Mouse (Mus musculus) liver, adult (tissue): ENCODE results near the gene Sarnp.

Source experiments
- GATA4 ChIP-seq: IDR thresholded peaks from 2 replicates; pipeline ENCODE4 v1.6.1; 2014; ENCODE audit warnings: mild to moderate bottlenecking, low read length; ENCODE audit not compliant: insufficient replicate concordance

Sarnp gene

DNA sequence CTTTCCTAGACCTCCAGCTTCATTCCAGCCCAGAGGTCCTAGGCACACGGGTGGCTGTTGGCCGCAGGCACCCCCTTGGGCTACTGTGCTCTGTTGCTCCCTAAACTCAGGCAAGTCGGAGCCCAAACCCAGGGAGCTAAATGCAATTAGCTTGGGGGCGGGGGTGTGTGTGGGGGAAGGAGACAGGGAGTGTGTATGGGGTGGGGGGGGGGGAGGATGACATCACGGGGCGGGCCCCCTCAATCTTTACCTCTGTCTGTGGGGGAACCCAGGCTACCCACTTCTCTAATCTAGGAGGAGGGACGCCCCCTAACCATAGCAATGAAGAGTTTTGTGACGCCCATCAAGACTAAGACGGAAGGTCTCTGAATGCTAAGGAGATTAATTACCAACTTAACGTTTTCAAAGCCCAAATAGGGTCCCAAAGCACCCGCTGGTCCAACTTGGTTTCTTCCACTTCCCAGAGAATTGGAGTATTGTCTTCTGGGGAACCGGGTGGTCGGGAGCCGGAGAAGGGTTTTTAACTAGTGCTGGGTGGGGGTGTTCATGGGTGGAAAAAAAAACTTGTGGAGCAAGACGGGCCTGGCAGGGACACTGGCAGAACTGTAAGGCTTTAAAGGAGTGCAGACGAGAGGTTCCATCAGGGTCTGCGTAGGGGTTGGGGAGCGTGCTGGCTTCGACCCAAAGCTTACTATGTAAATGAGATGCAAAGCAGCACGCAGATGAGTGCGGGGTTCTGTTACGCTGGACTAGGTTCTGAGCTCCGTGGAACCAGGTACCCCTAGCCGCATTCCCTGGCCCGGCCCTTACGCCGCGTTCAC lies 12.7 kb upstream of the Sarnp start, which contains the start of gene Tmem198b:
TSS of gene Tmem198b (minus strand) at position 100 of the 821 bp plus-strand sequence.
- TF ChIP-seq GATA4: no peak

DNA sequence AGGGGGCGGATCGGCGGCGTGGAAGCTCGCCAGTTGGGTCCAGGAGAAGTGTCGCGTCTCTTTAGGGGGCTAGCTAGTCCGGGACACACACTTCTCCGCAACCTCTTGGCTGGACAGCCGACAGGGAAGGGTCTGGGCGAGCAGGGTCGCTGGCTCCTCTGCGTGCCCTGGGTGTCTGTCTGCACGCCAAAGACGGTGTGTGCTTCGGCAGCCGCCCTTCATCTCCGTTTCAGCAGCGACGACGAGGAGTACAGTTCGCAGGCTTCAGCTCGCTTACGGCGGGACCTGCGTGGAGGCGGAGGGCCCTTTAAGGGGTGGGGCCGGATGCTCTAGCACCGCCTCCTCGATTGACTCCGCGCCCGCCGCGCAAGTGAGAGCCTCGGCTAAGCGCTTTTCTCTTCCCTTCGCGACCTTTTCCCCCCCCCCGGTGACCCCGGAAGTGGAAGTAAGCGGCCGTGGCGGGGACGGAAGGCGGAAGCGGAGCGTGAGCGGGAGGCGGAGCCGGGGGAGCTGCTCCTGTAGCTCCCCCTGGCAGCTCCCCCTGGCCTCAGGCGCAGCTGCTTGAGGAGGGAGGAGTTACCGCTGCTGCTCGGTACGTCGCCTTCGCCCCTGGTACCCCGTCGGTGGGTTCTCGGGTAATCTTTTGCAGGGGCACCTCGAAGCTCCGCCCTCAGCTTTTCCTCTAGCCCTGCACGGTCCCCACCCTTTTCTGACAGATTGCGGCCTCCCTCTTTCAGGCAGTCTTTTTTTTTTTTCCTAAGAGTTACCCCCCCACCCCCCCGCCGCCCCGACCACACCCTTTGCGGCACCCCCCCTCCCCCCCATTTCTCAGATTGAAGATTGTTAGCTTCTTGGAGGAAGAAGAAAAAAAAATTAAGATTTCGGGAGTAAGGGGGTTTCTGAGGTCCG lies 11.8 kb upstream of the Sarnp start:
- peak; percentile 21; the same call in 1 of the 2 replicates for TF ChIP-seq GATA4

DNA sequence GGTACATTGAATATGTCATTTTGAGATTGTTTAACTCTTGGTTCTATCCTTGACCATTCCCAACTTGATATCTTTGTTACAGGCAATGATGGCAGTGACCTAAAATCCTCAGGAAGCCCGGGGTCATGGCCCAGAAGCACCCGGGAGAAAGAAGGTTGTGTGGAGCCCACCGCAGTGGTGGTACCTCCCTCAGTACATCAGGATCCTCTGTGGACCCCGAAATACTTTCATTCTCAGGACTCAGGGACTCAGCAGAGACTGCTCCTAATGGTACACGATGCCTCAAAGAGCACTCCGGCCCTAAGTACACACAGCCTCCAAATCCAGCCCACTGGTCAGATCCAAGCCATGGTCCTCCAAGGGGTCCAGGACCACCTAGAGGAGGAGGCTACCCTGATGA lies 11.0 kb upstream of the Sarnp start:
- no peak for TF ChIP-seq GATA4

- no peak for TF ChIP-seq GATA4
These were observed 10.1 kb upstream of the Sarnp start for GRCm38 (mm10) chr10:128807018-128807417.

DNA sequence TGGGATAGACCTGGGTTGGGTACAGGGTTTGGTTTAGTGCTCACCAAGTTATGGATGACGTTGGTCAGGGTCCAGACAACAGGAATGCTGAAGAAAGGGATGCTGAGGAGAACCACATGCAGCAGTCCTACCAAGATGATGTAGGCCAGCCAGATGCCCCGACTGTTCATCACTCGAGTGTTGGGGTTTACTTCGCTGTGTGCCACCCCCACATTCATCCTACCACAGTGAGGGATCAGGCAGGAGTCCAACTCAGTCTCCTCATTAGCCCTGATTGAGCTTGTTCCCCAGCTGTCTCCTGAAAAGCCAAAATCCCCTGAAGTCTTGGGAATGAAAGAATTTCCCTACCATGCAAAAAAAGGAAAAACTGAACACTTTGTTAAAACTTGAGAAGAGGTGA lies 3.1 kb downstream of the Sarnp start:
- TF ChIP-seq GATA4: no peak

DNA sequence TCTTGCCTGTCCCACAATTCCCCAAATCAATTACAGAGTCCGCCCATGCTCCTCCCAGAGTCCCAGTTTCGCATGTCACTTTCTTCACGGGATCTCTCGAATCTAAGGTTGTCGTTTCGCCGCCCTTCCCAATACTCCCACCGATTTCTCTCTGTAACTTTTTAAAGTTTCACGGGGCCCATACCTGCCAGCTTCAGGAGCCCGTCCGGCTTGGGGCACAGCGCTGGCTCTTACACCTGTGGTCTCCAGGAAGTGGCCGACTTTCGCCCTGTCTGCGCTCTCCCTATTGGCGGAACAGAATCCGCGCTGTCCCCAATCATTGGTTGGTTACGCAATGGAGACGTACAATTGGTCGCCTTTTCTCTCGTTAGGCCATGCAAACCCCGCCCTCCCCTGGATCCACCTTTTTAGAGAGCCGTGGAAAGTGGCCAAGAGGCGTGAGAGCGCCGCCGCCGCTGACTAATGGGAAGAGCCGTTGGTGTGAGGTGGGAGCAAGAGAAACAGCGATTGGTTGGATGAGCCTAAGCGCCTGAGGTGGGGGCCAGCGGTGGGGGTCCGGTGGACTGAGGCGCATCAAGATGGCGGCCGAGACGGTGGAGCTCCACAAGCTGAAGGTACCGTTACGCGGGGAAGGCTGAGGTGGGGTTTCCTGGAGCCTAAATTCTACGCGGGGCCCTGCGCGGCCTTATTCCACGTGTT lies 4.4 kb downstream of the Sarnp start, which contains the start of gene Ormdl2:
TSS of gene Ormdl2 (minus strand) at position 288 of the 699 bp plus-strand sequence.
- no peak for TF ChIP-seq GATA4

- no peak for TF ChIP-seq GATA4
These were observed 5.0 kb downstream of the Sarnp start for GRCm38 (mm10) chr10:128822135-128822534.

DNA sequence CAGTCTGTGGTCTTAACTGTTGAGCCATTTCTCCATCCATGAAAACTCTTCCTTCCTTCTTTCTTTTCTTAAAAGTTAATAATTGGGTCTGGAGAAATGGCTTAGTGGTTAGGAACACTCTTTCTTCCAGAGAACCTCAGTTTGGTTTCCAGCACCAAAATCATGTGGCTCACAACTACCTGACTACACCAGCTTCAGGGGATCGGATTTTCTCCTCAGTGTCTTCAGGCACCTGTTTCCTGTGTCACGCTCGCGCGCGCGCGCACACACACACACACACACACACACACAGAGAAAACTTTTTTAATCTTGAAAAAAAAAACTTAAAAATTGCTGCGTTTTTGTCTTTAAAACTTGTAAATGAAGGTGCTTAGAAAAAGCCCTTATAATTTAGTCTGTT lies 6.7 kb downstream of the Sarnp start:
- TF ChIP-seq GATA4: no peak

DNA sequence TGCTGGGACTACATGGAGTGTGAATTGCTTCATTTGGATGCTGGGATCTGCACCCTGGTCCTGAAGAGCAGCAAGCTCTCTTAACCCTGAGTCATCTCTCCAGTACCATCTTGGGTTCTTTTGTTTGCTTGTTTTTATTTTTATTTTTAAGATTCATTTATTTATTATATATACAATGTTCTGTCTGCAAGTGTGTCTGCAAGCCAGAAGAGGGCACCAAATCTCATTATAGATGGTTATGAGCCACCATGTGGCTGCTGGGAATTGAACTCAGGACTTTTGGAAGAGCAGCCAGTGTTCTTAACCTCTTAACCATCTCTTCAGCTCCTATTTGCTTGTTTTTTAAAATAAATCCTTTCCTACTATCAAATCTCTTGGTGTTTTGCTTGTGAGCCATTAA lies 20.3 kb downstream of the Sarnp start:
- no peak for TF ChIP-seq GATA4

GRCm38 (mm10) chr10:128839434-128839833 lies 22.3 kb downstream of the Sarnp start:
- no peak for TF ChIP-seq GATA4

DNA sequence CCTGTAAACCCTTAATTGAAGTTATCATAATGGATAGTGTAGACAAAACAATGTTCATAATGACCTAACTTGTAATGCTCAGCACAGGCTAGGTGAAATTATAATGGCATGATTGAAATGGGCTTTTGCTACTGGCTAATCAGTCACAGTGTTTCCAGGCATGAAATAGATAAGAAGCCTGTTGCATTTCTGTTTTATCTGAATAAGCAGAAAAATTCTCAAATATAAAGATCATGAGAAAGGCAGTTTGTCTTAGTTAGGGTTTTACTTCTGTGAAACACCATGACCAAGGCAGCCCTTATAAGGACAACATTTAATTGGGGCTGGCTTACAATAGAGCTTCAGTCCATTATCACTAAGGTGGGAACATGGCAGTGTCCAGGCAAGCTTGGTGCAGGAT lies 23.5 kb downstream of the Sarnp start:
- no peak for TF ChIP-seq GATA4

GRCm38 (mm10) chr10:128843260-128843659 lies 26.1 kb downstream of the Sarnp start:
- TF ChIP-seq GATA4: no peak

GRCm38 (mm10) chr10:128845516-128845915 lies 28.4 kb downstream of the Sarnp start:
- no peak for TF ChIP-seq GATA4

DNA sequence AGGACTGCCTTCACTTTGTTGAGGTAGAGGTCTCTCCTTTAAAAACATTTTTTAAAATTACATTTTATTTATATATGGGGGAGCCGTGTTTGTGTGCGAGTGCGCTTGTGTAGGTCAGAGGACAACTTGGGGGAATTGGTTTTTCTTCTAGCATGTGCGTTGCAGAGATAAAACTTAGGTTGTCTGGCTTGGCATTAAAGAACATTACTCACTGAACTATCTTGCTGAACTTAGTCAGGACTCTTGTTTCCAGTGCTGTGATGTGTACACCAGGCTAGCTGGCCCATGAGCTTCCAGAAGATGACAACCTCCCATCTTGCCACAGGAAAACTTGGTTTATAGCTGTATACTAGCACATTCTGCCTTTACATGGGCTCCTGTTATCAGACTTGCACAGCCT lies 29.5 kb downstream of the Sarnp start:
- TF ChIP-seq GATA4: no peak

DNA sequence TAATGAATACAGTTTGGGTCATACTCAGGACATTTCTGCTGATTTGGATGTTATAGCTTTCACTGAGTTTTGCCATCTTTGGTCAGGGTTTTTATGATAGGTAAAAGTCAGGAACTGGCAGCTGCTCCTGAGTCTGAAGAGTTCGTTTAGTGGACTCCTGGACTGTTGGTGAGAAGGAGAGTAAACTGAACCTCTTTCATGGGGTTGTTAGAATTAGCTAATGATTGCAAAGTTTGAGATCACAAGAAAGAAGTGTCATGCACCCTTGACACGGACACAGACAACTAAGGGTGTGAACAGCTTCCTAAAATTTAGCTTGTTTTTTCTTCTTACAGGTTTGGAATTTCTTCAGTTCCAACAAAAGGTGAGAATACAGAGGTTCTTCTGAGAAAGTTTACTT lies 31.3 kb downstream of the Sarnp start:
- no peak for TF ChIP-seq GATA4
